Mouse (Mus musculus): ENCODE data around the gene Cbx8. TPM values are rescaled to one million over a fixed set of nuclear protein-coding genes. Genes with fewer than 3 reads are reported as not detected.

Cbx8 gene
- polyA plus RNA-seq, 1 experiment: 0.20 TPM

GRCm38 (mm10) chr11:118997182-118997581 lies 43.6 kb downstream of the Cbx8 start:
- no peak overlapping the region for H3K4me3 ChIP-seq (replicated peaks)
- no peaks in the 10 kb centered on the region for H3K4me1 ChIP-seq (ENCODE audit: control insufficient read depth)
- no peaks in the 10 kb centered on the region for H3K36me3 ChIP-seq (ENCODE audit: control insufficient read depth)
- TF ChIP-seq TAL1 (IDR thresholded peaks at IDR 0.05; ENCODE audit: low read length) (no peak), GATA1 (IDR thresholded peaks at IDR 0.05; ENCODE audit: low read length) (no peak)
- H3K9me3 ChIP-seq (ENCODE audit: control insufficient read depth, low read length): no peaks in the 10 kb centered on the region
- peaks cover 20% of the 10 kb centered on the region for H3K27me3 ChIP-seq (ENCODE audit: control insufficient read depth)

- TF ChIP-seq TAL1 (IDR thresholded peaks at IDR 0.05; ENCODE audit: low read length) (no peak), GATA1 (IDR thresholded peaks at IDR 0.05; ENCODE audit: low read length) (no peak)
- Histone ChIP-seq H3K4me1 (ENCODE audit: control insufficient read depth) (no peaks in the 10 kb centered on the region), H3K9me3 (ENCODE audit: control insufficient read depth, low read length) (no peaks in the 10 kb centered on the region), H3K27me3 (ENCODE audit: control insufficient read depth) (peaks cover 22% of the 10 kb centered on the region), H3K4me3 (replicated peaks) (no peak overlapping the region), H3K36me3 (ENCODE audit: control insufficient read depth) (no peaks in the 10 kb centered on the region)
Measured at GRCm38 (mm10) chr11:118995448-118995847, 45.3 kb downstream of the Cbx8 start.

GRCm38 (mm10) chr11:118992781-118993180 lies 48.0 kb downstream of the Cbx8 start:
- Histone ChIP-seq H3K27me3 (ENCODE audit: control insufficient read depth) (peaks cover 2% of the 10 kb centered on the region; the same call in 1 of the 2 replicates), H3K4me3 (replicated peaks) (no peak overlapping the region), H3K4me1 (ENCODE audit: control insufficient read depth) (no peaks in the 10 kb centered on the region), H3K36me3 (ENCODE audit: control insufficient read depth) (no peaks in the 10 kb centered on the region), H3K9me3 (ENCODE audit: control insufficient read depth, low read length) (no peaks in the 10 kb centered on the region)
- no peak for TF ChIP-seq TAL1 (IDR thresholded peaks at IDR 0.05; ENCODE audit: low read length)

GRCm38 (mm10) chr11:118987999-118988398 lies 52.8 kb downstream of the Cbx8 start, which contains the start of gene Enpp7:
Gene Enpp7 (plus strand): TSS chr11:118988188.
- TF ChIP-seq GATA1 (IDR thresholded peaks at IDR 0.05; ENCODE audit: low read length) (no peak), TAL1 (IDR thresholded peaks at IDR 0.05; ENCODE audit: low read length) (no peak)
- no peaks in the 10 kb centered on the region for H3K4me1 ChIP-seq (ENCODE audit: control insufficient read depth)
- no peaks in the 10 kb centered on the region for H3K36me3 ChIP-seq (ENCODE audit: control insufficient read depth)
- no peaks in the 10 kb centered on the region for H3K9me3 ChIP-seq (ENCODE audit: control insufficient read depth, low read length)
- H3K27me3 ChIP-seq (ENCODE audit: control insufficient read depth): peaks cover 2% of the 10 kb centered on the region; the same call in 1 of the 2 replicates
- H3K4me3 ChIP-seq (replicated peaks): no peak within 1 kb of the TSS

Other genes starting within 250 kb of the Cbx8 start
- gene Rbfox3, start 129.4 kb downstream of the Cbx8 start, polyA plus RNA-seq (2012): 0.02 and 0.03 TPM in 2 replicates
- gene Enpp7, start 52.8 kb downstream of the Cbx8 start, polyA plus RNA-seq (2012): not detected in 2 replicates
- 0.09 and 0.10 TPM in 2 replicates for gene Cbx2, start 18.0 kb downstream of the Cbx8 start, polyA plus RNA-seq (2012)
- gene Cbx4, start 45.3 kb upstream of the Cbx8 start, polyA plus RNA-seq (2012): 0.35 and 0.59 TPM in 2 replicates
- gene Tbc1d16, start 187.5 kb upstream of the Cbx8 start, polyA plus RNA-seq (2012): 0.01 TPM in 2 replicates
- gene Ccdc40, start 187.6 kb upstream of the Cbx8 start, polyA plus RNA-seq (2012): 0.07 TPM in 1 of 2 replicates, not detected in the other
- gene Gaa, start 226.9 kb upstream of the Cbx8 start, polyA plus RNA-seq (2012): 1.2 and 1.5 TPM in 2 replicates